Mouse (Mus musculus) CH12.LX (cell line): ENCODE results near the gene Rcor2.

Experiments used
- CTCF ChIP-seq, 2 experiments: IDR thresholded peaks in 1 of 2; conservative IDR thresholded peaks in 1 of 2; 2 replicates each; pipeline ENCODE4 v1.5.1; 2011 to 2012; ENCODE audit warnings: low read depth in 2 of 2, low read length in 2 of 2, improper control_type of control experiment in 1 of 2, inconsistent platforms in 1 of 2, mild to moderate bottlenecking in 1 of 2, moderate library complexity in 1 of 2
- E2F4 ChIP-seq: IDR thresholded peaks from 2 replicates; pipeline ENCODE4 v1.6.1; 2011; ENCODE audit warnings: low read depth, low read length, improper control_type of control experiment; ENCODE audit not compliant: insufficient replicate concordance
- POLR2A ChIP-seq: IDR thresholded peaks from 2 replicates; pipeline ENCODE4 v1.6.1; 2011; ENCODE audit warnings: low read depth, mild to moderate bottlenecking, improper control_type of control experiment, low read length
- SIN3A ChIP-seq: IDR thresholded peaks from 2 replicates; pipeline ENCODE4 v1.6.1; 2012; ENCODE audit warnings: low read length, improper control_type of control experiment, inconsistent platforms
- ZC3H11A ChIP-seq: IDR thresholded peaks from 2 replicates; pipeline ENCODE4 v1.6.1; 2012; ENCODE audit warnings: low read depth, mild to moderate bottlenecking, inconsistent platforms, low read length, improper control_type of control experiment
- ZMIZ1 ChIP-seq: IDR thresholded peaks from 2 replicates; pipeline ENCODE4 v1.6.1; 2012; ENCODE audit warnings: low read depth, mild to moderate bottlenecking, inconsistent platforms, low read length, improper control_type of control experiment

DNA sequence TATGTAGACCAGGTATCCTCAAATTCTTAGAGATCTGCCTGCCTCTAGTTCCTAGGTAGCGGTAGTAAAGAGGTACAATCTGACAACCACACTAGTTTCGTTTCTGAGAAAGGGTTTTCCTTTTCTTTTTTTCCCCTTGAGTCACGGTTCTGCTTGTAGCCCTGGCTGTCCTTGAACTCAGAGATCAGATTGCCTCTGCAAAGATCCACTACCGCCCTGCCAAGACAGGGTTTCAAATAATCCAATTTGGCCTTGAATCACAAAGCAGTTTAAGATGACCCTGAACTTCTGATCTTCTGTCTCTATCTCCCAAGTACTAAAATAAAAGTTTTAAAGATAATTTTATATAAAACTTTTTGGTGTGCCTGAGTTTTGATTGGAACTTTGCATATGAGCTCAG lies 50.6 kb downstream of the Rcor2 start:
- TF ChIP-seq CTCF (conservative IDR thresholded peaks at IDR 0.05 in 1 of 2, IDR thresholded peaks at IDR 0.05 in 1 of 2; ENCODE audit: low read depth in 2 of 2, low read length in 2 of 2) (no peak), ZMIZ1 (no peak), E2F4 (no peak), ZC3H11A (no peak), SIN3A (no peak), POLR2A (no peak)
